Mouse (Mus musculus) heart, postnatal 10 days (tissue): ENCODE measurements around the gene Tmem59l. TPM values are rescaled to one million over a fixed set of nuclear protein-coding genes. Genes with fewer than 3 reads are reported as not detected.

Experiments
- DNase-seq, 2 experiments: peaks; one replicate each; pipeline ENCODE4 v3.0.0; 2021
- intact Hi-C: fragments of 180-260 bp; cut with DNase I; formaldehyde crosslinking; loops from one replicate; pipeline ENCODE4 v1.15.1; 2025
- total RNA-seq, 2 experiments: library from RNA; stranded (reverse); gene quantifications; 2 replicates each; pipeline ENCODE4 v1.2.3; 2021

Tmem59l gene
- total RNA-seq, 2 experiments from 2014 or later: not detected

GRCm38 (mm10) chr8:70490880-70491495 lies 3.8 kb upstream of the Tmem59l start:
- no peak for DNase-seq
- intact Hi-C loops: no loop called here

GRCm38 (mm10) chr8:70490061-70490879 lies 3.1 kb upstream of the Tmem59l start:
- intact Hi-C loops: no loop called here
- DNase-seq: no peak

GRCm38 (mm10) chr8:70489576-70489975 lies 2.4 kb upstream of the Tmem59l start:
- intact Hi-C loops: no loop called here
- no peak for DNase-seq

- DNase-seq: no peak
- intact Hi-C loops: no loop called here
Observed at GRCm38 (mm10) chr8:70488931-70489470, 1.8 kb upstream of the Tmem59l start.

- intact Hi-C loops: no loop called here
- no peak for DNase-seq
Observed at GRCm38 (mm10) chr8:70487993-70488796, 1.0 kb upstream of the Tmem59l start.

- intact Hi-C loops: no loop called here
- no peak for DNase-seq
Observed at GRCm38 (mm10) chr8:70486191-70486681, 922 bp downstream of the Tmem59l start.

- DNase-seq: no peak
- intact Hi-C loops: no loop called here
Observed at GRCm38 (mm10) chr8:70482943-70483342, 4.2 kb downstream of the Tmem59l start.

GRCm38 (mm10) chr8:70481908-70482307 lies 5.2 kb downstream of the Tmem59l start:
- intact Hi-C loops: no loop called here
- no peak for DNase-seq

- intact Hi-C loops: no loop called here
- no peak for DNase-seq
Observed at GRCm38 (mm10) chr8:70477269-70477982, 9.7 kb downstream of the Tmem59l start.

- peak; percentile 94 to 96 for DNase-seq
- intact Hi-C loops: no loop called here
Observed at GRCm38 (mm10) chr8:70476333-70477268, 10.6 kb downstream of the Tmem59l start, which contains the start of gene Klhl26. Gene Klhl26, minus strand, starts transcription at chr8:70476968.

- intact Hi-C loops: loop anchor here (2.0 kb wide), 1 partner anchor 31 kb away; no protein-coding TSS in a partner anchor
- DNase-seq: no peak
Observed at GRCm38 (mm10) chr8:70471856-70472255, 15.3 kb downstream of the Tmem59l start.

- DNase-seq: no peak
- intact Hi-C loops: loop anchor here (2.0 kb wide), 1 partner anchor 29 kb away; no protein-coding TSS in a partner anchor
Observed at GRCm38 (mm10) chr8:70469938-70470337, 17.2 kb downstream of the Tmem59l start.

- no peak for DNase-seq
- intact Hi-C loops: no loop called here
Observed at GRCm38 (mm10) chr8:70469295-70469916, 17.8 kb downstream of the Tmem59l start.

- intact Hi-C loops: no loop called here
- no peak for DNase-seq
Observed at GRCm38 (mm10) chr8:70468733-70469132, 18.4 kb downstream of the Tmem59l start.

- DNase-seq: no peak
- intact Hi-C loops: no loop called here
Observed at GRCm38 (mm10) chr8:70467907-70468306, 19.3 kb downstream of the Tmem59l start.

GRCm38 (mm10) chr8:70467229-70467725 lies 19.9 kb downstream of the Tmem59l start:
- intact Hi-C loops: no loop called here
- peak; percentile 58 to 59 for DNase-seq

- intact Hi-C loops: no loop called here
- peak; percentile 75 to 76 for DNase-seq
Observed at GRCm38 (mm10) chr8:70466771-70467170, 20.4 kb downstream of the Tmem59l start.

- no peak for DNase-seq
- intact Hi-C loops: no loop called here
Observed at GRCm38 (mm10) chr8:70466305-70466704, 20.9 kb downstream of the Tmem59l start.
